Mouse (Mus musculus) MEL (cell line): Measurements from ENCODE around the gene Tpd52l2. TPM values are rescaled to one million over a fixed set of nuclear protein-coding genes. Genes with fewer than 3 reads are reported as not detected.

Source experiments
- DNase-seq: peaks from one replicate; pipeline ENCODE4 v3.0.0; 2011; ENCODE audit warnings: low read depth, low spot score
- H3K27ac ChIP-seq: 2 replicates; pipeline ENCODE4 v1.5.1; 2012; ENCODE audit warnings: low read depth, mild to moderate bottlenecking, control low read depth, low read length, moderate library complexity; ENCODE audit not compliant: control insufficient read depth
- H3K27me3 ChIP-seq, 2 experiments: fragments of 150-350 bp in 1 of 2; sonication (generic) in 1 of 2; 2 replicates each; pipeline ENCODE4 v1.6.1; 2012; ENCODE audit warnings: low read length in 2 of 2, mild to moderate bottlenecking in 2 of 2, improper control_type of control experiment in 1 of 2, moderate library complexity in 1 of 2; ENCODE audit not compliant: insufficient read depth in 2 of 2, control insufficient read depth in 1 of 2
- H3K36me3 ChIP-seq, 2 experiments: 2 replicates each; pipeline ENCODE4 v1.6.1; 2012 to 2014; ENCODE audit warnings: low read length in 2 of 2, improper control_type of control experiment in 1 of 2, inconsistent platforms in 1 of 2, mild to moderate bottlenecking in 1 of 2; ENCODE audit not compliant: insufficient read depth in 2 of 2, control insufficient read depth in 1 of 2
- H3K4me1 ChIP-seq, 2 experiments: fragments of 150-350 bp in 1 of 2; sonication (generic) in 1 of 2; 2 replicates each; pipeline ENCODE4 v1.6.1; 2012; ENCODE audit warnings: low read length in 2 of 2, improper control_type of control experiment in 1 of 2, mild to moderate bottlenecking in 1 of 2; ENCODE audit not compliant: insufficient read depth in 2 of 2, control insufficient read depth in 1 of 2
- H3K4me3 ChIP-seq, 2 experiments: fragments of 150-350 bp in 1 of 2; sonication (generic) in 1 of 2; 2 replicates each; pipeline ENCODE4 v1.5.1; 2012; ENCODE audit warnings: low read depth in 2 of 2, low read length in 2 of 2, mild to moderate bottlenecking in 2 of 2, moderate library complexity in 2 of 2, control low read depth in 1 of 2, improper control_type of control experiment in 1 of 2; ENCODE audit not compliant: control insufficient read depth in 1 of 2, insufficient read depth in 1 of 2
- H3K79me2 ChIP-seq: 2 replicates; pipeline ENCODE4 v1.6.1; 2012; ENCODE audit warnings: mild to moderate bottlenecking, low read length, moderate library complexity; ENCODE audit not compliant: control insufficient read depth, poor library complexity, insufficient read depth
- H3K9ac ChIP-seq: 2 replicates; pipeline ENCODE4 v1.6.1; 2012; ENCODE audit warnings: low read depth, mild to moderate bottlenecking, control low read depth, low read length, moderate library complexity; ENCODE audit not compliant: control insufficient read depth, poor library complexity, severe bottlenecking
- H3K9me3 ChIP-seq: fragments of 150-350 bp; sonication (generic); replicated peaks from 2 replicates; pipeline ENCODE4 v1.6.1; 2012; ENCODE audit warnings: mild to moderate bottlenecking, low read length, improper control_type of control experiment, moderate library complexity; ENCODE audit not compliant: insufficient read depth
- BHLHE40 ChIP-seq: IDR thresholded peaks from 2 replicates; pipeline ENCODE4 v1.6.1; 2012; ENCODE audit warnings: low read depth, mild to moderate bottlenecking, inconsistent platforms, low read length, improper control_type of control experiment, borderline replicate concordance
- CTCF ChIP-seq, 3 experiments: IDR thresholded peaks in 2 of 3; conservative IDR thresholded peaks in 1 of 3; 2 replicates each; pipeline ENCODE4 v1.5.1; 2011 to 2012; ENCODE audit warnings: low read length in 3 of 3, low read depth in 2 of 3, mild to moderate bottlenecking in 2 of 3, improper control_type of control experiment in 1 of 3, inconsistent platforms in 1 of 3, mixed read lengths in 1 of 3, moderate library complexity in 1 of 3; ENCODE audit not compliant: control insufficient read depth in 1 of 3, insufficient read depth in 1 of 3, poor library complexity in 1 of 3, severe bottlenecking in 1 of 3
- E2F4 ChIP-seq: IDR thresholded peaks from 2 replicates; pipeline ENCODE4 v1.6.1; 2011; ENCODE audit warnings: low read depth, low read length, improper control_type of control experiment, borderline replicate concordance
- ETS1 ChIP-seq: IDR thresholded peaks from 2 replicates; pipeline ENCODE4 v1.6.1; 2012; ENCODE audit warnings: low read depth, mild to moderate bottlenecking, inconsistent platforms, low read length, improper control_type of control experiment, moderate library complexity
- MAFK ChIP-seq: IDR thresholded peaks from 2 replicates; pipeline ENCODE4 v1.6.1; 2011; ENCODE audit warnings: low read depth, mild to moderate bottlenecking, low read length, improper control_type of control experiment, borderline replicate concordance
- MYB ChIP-seq: IDR thresholded peaks from 2 replicates; pipeline ENCODE4 v1.6.1; 2011; ENCODE audit warnings: mild to moderate bottlenecking, low read depth, low read length, improper control_type of control experiment
- MYC ChIP-seq: IDR thresholded peaks from 2 replicates; pipeline ENCODE4 v1.6.1; 2011; ENCODE audit warnings: low read depth, mild to moderate bottlenecking, low read length, improper control_type of control experiment, moderate library complexity
- NELFE ChIP-seq: IDR thresholded peaks from 2 replicates; pipeline ENCODE4 v1.6.1; 2011; ENCODE audit warnings: low read depth, low read length, improper control_type of control experiment
- POLR2A ChIP-seq, 2 experiments: IDR thresholded peaks; 2 replicates each; pipeline ENCODE4 v1.6.1; 2011 to 2012; ENCODE audit warnings: low read length in 2 of 2, mild to moderate bottlenecking in 2 of 2, control low read depth in 1 of 2, improper control_type of control experiment in 1 of 2, low read depth in 1 of 2, moderate library complexity in 1 of 2; ENCODE audit not compliant: control insufficient read depth in 1 of 2, insufficient read depth in 1 of 2, poor library complexity in 1 of 2
- POLR2AphosphoS2 ChIP-seq: IDR thresholded peaks from 2 replicates; pipeline ENCODE4 v1.6.1; 2011; ENCODE audit warnings: low read length, improper control_type of control experiment
- RCOR1 ChIP-seq: IDR thresholded peaks from 2 replicates; pipeline ENCODE4 v1.6.1; 2012; ENCODE audit warnings: low read depth, mild to moderate bottlenecking, inconsistent platforms, low read length, improper control_type of control experiment
- SIN3A ChIP-seq: IDR thresholded peaks from 2 replicates; pipeline ENCODE4 v1.6.1; 2012; ENCODE audit warnings: low read length, improper control_type of control experiment, inconsistent platforms
- UBTF ChIP-seq: IDR thresholded peaks from 2 replicates; pipeline ENCODE4 v1.6.1; 2012; ENCODE audit warnings: low read depth, mild to moderate bottlenecking, inconsistent platforms, low read length, improper control_type of control experiment, moderate library complexity, borderline replicate concordance; ENCODE audit not compliant: insufficient read depth
- USF1 ChIP-seq: IDR thresholded peaks from 2 replicates; pipeline ENCODE4 v1.6.1; 2014; ENCODE audit warnings: low read depth, mild to moderate bottlenecking, inconsistent platforms, low read length, improper control_type of control experiment, moderate library complexity
- ZC3H11A ChIP-seq: IDR thresholded peaks from 2 replicates; pipeline ENCODE4 v1.6.1; 2012; ENCODE audit warnings: low read depth, mild to moderate bottlenecking, inconsistent platforms, low read length, improper control_type of control experiment
- ZKSCAN1 ChIP-seq: IDR thresholded peaks from 2 replicates; pipeline ENCODE4 v1.6.1; 2012; ENCODE audit warnings: low read depth, mild to moderate bottlenecking, inconsistent platforms, low read length, improper control_type of control experiment, moderate library complexity
- polyA plus RNA-seq, 2 experiments: library from polyadenylated mRNA; stranded (reverse) in 1 of 2; unstranded in 1 of 2; fragments of >175 nt in 1 of 2; fragments of >200 nt in 1 of 2; gene quantifications; 2 replicates each; pipeline versions ENCODE4 v1.2.1 to v1.2.4; 2012; ENCODE audit warnings: low replicate concordance in 2 of 2, low read depth in 1 of 2; ENCODE audit not compliant: insufficient read length in 2 of 2, insufficient read depth in 1 of 2, missing spikeins in 1 of 2
- total RNA-seq: library from RNA; depleted of rRNA; stranded (reverse); fragments of 300-350 nt; gene quantifications from 2 replicates; pipeline ENCODE4 v1.2.3, GENCODE M21; 2012

Gene Tpd52l2
- total and polyA plus RNA-seq, 3 experiments, result 99.5 to 119 TPM; not detected in 1

DNA sequence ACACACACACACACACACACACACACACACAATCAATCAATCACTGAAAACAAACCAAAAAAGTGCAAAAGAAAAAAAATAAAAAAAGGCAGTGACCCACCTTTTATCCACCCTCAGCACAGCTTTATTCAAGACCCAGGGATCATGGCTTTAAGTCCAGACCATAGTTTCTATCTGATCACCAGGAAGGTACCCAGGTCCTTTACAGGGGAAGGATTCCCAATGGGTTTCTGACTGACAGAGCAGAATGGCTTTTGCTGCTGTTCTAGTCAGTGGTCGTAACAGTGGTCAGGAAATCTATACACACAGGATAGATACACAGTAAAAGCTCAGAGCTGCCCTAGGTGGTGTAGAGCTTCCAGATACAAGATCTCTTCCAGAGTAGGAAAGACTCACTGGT lies 11.2 kb upstream of the Tpd52l2 start:
- Histone ChIP-seq H3K9me3 (no peaks in the 10 kb centered on the region), H3K36me3 (peaks cover 0 to 3% of the 10 kb centered on the region in 2 experiments; a peak in 2 of 4 replicates), H3K79me2 (no peaks in the 10 kb centered on the region), H3K27ac (no peak overlapping the region), H3K27me3 (peaks cover 16 to 40% of the 10 kb centered on the region in 2 experiments), H3K4me1 (peaks cover 0 to 3% of the 10 kb centered on the region in 2 experiments; a peak in 1 of 4 replicates), H3K9ac (no peak overlapping the region), H3K4me3 (no peak overlapping the region)
- TF ChIP-seq MYB (no peak), CTCF (IDR thresholded peaks at IDR 0.05 in 2 of 3, conservative IDR thresholded peaks at IDR 0.05 in 1 of 3; ENCODE audit: control insufficient read depth in 1 of 3, insufficient read depth in 1 of 3, low read depth in 2 of 3, low read length in 3 of 3, poor library complexity in 1 of 3, severe bottlenecking in 1 of 3) (no peak), ZKSCAN1 (no peak), SIN3A (no peak)
- DNase-seq, result no peak

DNA sequence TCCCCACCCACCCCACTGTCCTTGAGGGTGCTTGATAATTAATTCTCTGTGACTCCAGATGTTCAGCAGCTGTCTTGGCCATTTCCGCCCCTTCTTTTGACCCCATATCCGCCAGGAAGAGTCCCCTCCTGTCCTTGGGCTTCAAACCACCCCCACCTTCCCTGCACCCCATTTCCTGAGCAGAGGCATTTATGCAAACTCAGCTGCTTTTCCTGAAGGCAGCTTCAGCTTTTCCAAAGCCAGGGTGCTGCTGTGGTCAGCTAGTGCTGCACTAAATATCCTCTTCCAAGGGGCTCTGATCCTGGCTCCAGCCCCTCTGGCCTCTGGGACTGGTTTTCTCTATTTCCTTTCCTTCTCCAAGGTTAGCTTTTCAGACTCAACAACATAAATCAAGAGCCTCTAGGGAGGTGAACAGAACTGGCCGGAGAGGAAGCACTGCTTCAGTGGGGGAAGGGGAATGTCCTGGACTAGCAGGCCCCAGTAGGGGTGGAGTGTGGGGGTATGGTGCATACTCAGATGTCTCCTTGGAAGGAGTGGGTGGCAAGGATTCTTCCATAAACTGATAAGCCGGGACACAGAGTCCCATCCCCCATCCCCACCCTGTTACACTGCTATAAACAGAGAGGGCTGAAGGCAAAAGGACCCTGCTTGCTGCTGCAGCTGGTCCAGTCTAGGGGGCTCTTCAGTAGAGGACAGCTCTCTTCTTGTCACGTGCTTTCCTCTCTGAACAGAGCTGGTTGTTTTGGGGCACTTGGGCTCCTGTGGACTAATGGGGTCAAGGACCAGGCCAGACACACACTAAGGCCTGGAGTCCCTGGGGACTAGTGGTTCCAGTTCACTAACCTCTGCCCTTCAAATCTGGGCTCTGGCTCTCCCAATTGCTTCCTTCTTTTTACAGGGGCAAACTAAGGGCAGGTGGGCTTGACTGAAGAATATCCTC lies 9.3 kb upstream of the Tpd52l2 start:
- Histone ChIP-seq H3K9ac (no peak overlapping the region), H3K36me3 (peaks cover 0 to 3% of the 10 kb centered on the region in 2 experiments; a peak in 2 of 4 replicates), H3K27ac (no peak overlapping the region), H3K27me3 (peaks cover 16 to 38% of the 10 kb centered on the region in 2 experiments), H3K79me2 (no peaks in the 10 kb centered on the region), H3K9me3 (no peaks in the 10 kb centered on the region), H3K4me1 (peaks cover 4 to 6% of the 10 kb centered on the region in 2 experiments; a peak in 3 of 4 replicates), H3K4me3 (no peak overlapping the region)
- TF ChIP-seq MAFK (no peak), ZC3H11A (no peak), USF1 (no peak), CTCF (IDR thresholded peaks at IDR 0.05 in 2 of 3, conservative IDR thresholded peaks at IDR 0.05 in 1 of 3; ENCODE audit: control insufficient read depth in 1 of 3, insufficient read depth in 1 of 3, low read depth in 2 of 3, low read length in 3 of 3, poor library complexity in 1 of 3, severe bottlenecking in 1 of 3) (no peak), POLR2AphosphoS2 (no peak), POLR2A (IDR thresholded peaks at IDR 0.05; ENCODE audit: control insufficient read depth in 1 of 2, insufficient read depth in 1 of 2, low read depth in 1 of 2, low read length in 2 of 2, poor library complexity in 1 of 2) (no peak), RCOR1 (no peak), E2F4 (no peak), MYC (no peak), NELFE (no peak), UBTF (no peak), BHLHE40 (no peak), ETS1 (no peak)
- DNase-seq, result no peak
